Mouse (Mus musculus) ES-E14 (cell line): ENCODE results near the gene Hist1h4d. TPM values are rescaled to one million over a fixed set of nuclear protein-coding genes. Genes with fewer than 3 reads are reported as not detected.

Experiments
- DNase-seq: peaks from one replicate; pipeline ENCODE4 v3.0.0-alpha.2; 2013; ENCODE audit warnings: low read depth, low spot score
- H3K27ac ChIP-seq: 2 replicates; pipeline ENCODE4 v1.5.1; 2012; ENCODE audit warnings: low read depth, mild to moderate bottlenecking, low read length, moderate library complexity, mixed read lengths; ENCODE audit not compliant: poor library complexity, insufficient read depth, severe bottlenecking
- H3K36me3 ChIP-seq: 2 replicates; pipeline ENCODE4 v1.6.1; 2012; ENCODE audit warnings: mild to moderate bottlenecking, low read length, moderate library complexity, mixed read lengths; ENCODE audit not compliant: control insufficient read depth, poor library complexity, insufficient read depth, severe bottlenecking
- H3K4me1 ChIP-seq, 2 experiments: fragments of 150-350 bp in 1 of 2; sonication (generic) in 1 of 2; 2 replicates each; pipeline ENCODE4 v1.6.1; 2012; ENCODE audit warnings: low read length in 2 of 2, mild to moderate bottlenecking in 1 of 2, mixed read lengths in 1 of 2; ENCODE audit not compliant: control insufficient read depth in 2 of 2, insufficient read depth in 2 of 2, poor library complexity in 1 of 2
- H3K4me3 ChIP-seq, 2 experiments: fragments of 150-350 bp in 1 of 2; sonication (generic) in 1 of 2; 2 replicates each; pipeline ENCODE4 v1.5.1; 2012; ENCODE audit warnings: low read length in 2 of 2, low read depth in 1 of 2, mild to moderate bottlenecking in 1 of 2, mixed read lengths in 1 of 2; ENCODE audit not compliant: insufficient read depth in 1 of 2, poor library complexity in 1 of 2, severe bottlenecking in 1 of 2
- H3K9ac ChIP-seq: 2 replicates; pipeline ENCODE4 v1.6.1; 2012; ENCODE audit warnings: low read depth, mild to moderate bottlenecking, low read length, mixed read lengths; ENCODE audit not compliant: poor library complexity, insufficient read depth, severe bottlenecking
- H3K9me3 ChIP-seq: fragments of 150-350 bp; sonication (generic); 2 replicates; pipeline ENCODE4 v1.6.1; 2012; ENCODE audit warnings: low read depth, mild to moderate bottlenecking, low read length; ENCODE audit not compliant: control insufficient read depth, insufficient read depth
- CHD2 ChIP-seq: IDR thresholded peaks from 2 replicates; pipeline ENCODE4 v1.6.1; 2014; ENCODE audit warnings: mild to moderate bottlenecking, low read depth, low read length, inconsistent platforms
- HCFC1 ChIP-seq: IDR thresholded peaks from 2 replicates; pipeline ENCODE4 v1.6.1; 2012; ENCODE audit warnings: low read length, inconsistent platforms, borderline replicate concordance; ENCODE audit not compliant: insufficient read depth
- MAFK ChIP-seq: IDR thresholded peaks from 2 replicates; pipeline ENCODE4 v1.6.1; 2014; ENCODE audit warnings: mild to moderate bottlenecking, low read depth, low read length, inconsistent platforms; ENCODE audit not compliant: insufficient read depth
- ZC3H11A ChIP-seq: IDR thresholded peaks from 2 replicates; pipeline ENCODE4 v1.6.1; 2012; ENCODE audit warnings: low read depth, mild to moderate bottlenecking, inconsistent platforms, low read length, borderline replicate concordance
- ZNF384 ChIP-seq: IDR thresholded peaks from 2 replicates; pipeline ENCODE4 v1.6.1; 2012; ENCODE audit warnings: low read depth, low read length, inconsistent platforms
- in situ Hi-C, 2 experiments: fragments of 600-800 bp; cut with MboI; formaldehyde crosslinking; loops; one replicate each; pipeline ENCODE4 v1.15.1; 2025; ENCODE audit warnings: low sequenced_read_pairs in 2 of 2, inconsistent platforms in 1 of 2; ENCODE audit not compliant: unreplicated experiment in 2 of 2
- total RNA-seq: library from RNA; depleted of rRNA; stranded (reverse); fragments of 300-350 nt; gene quantifications from 2 replicates; pipeline ENCODE4 v1.2.3, GENCODE M21; 2012

Gene Hist1h4d
- total RNA-seq, 1 experiment: 869 TPM

- peaks cover 7 to 10% of the 10 kb centered on the region in 2 experiments for H3K4me1 ChIP-seq
- no peak for DNase-seq
- H3K9me3 ChIP-seq: no peaks in the 10 kb centered on the region
- H3K36me3 ChIP-seq: no peaks in the 10 kb centered on the region
- H3K9ac ChIP-seq: no peak overlapping the region
- in situ Hi-C loops: no loop called here
- TF ChIP-seq MAFK (no peak), ZNF384 (no peak), CHD2 (no peak), ZC3H11A (peak; percentile 27; the same call in 1 of the 2 replicates)
- no peak overlapping the region for H3K4me3 ChIP-seq
- no peak overlapping the region for H3K27ac ChIP-seq
Observed at GRCm38 (mm10) chr13:23597957-23598356, 16.6 kb downstream of the Hist1h4d start.

- Histone ChIP-seq H3K4me3 (no peak overlapping the region), H3K27ac (no peak overlapping the region), H3K4me1 (no peaks in the 10 kb centered on the region), H3K9me3 (no peaks in the 10 kb centered on the region), H3K36me3 (no peaks in the 10 kb centered on the region), H3K9ac (no peak overlapping the region)
- no peak for DNase-seq
- no peak for TF ChIP-seq HCFC1
- no peak for TF ChIP-seq ZC3H11A
- no peak for TF ChIP-seq MAFK
- TF ChIP-seq ZNF384: no peak
- TF ChIP-seq CHD2: no peak
- in situ Hi-C loops: loop anchor here in 1 of 2 experiments (10.0 kb wide), 1 partner anchor 188 kb away; no protein-coding TSS in a partner anchor
Observed at GRCm38 (mm10) chr13:23603182-23603699, 21.8 kb downstream of the Hist1h4d start.

- Histone ChIP-seq H3K9ac (no peak overlapping the region), H3K36me3 (no peaks in the 10 kb centered on the region), H3K9me3 (no peaks in the 10 kb centered on the region), H3K4me1 (no peaks in the 10 kb centered on the region), H3K27ac (no peak overlapping the region), H3K4me3 (no peak overlapping the region)
- TF ChIP-seq CHD2: no peak
- no peak for TF ChIP-seq HCFC1
- no peak for TF ChIP-seq MAFK
- no peak for TF ChIP-seq ZNF384
- TF ChIP-seq ZC3H11A: no peak
- DNase-seq: no peak
- in situ Hi-C loops: loop anchor here in 1 of 2 experiments (10.0 kb wide), 1 partner anchor 190 kb away; no protein-coding TSS in a partner anchor
Observed at GRCm38 (mm10) chr13:23604452-23604851, 23.1 kb downstream of the Hist1h4d start.

GRCm38 (mm10) chr13:23605052-23605451, 23.7 kb downstream of the Hist1h4d start:
- Histone ChIP-seq H3K27ac (no peak overlapping the region), H3K9ac (no peak overlapping the region), H3K9me3 (no peaks in the 10 kb centered on the region), H3K4me3 (no peak overlapping the region), H3K36me3 (no peaks in the 10 kb centered on the region), H3K4me1 (no peaks in the 10 kb centered on the region)
- no peak for TF ChIP-seq ZC3H11A
- no peak for TF ChIP-seq ZNF384
- no peak for TF ChIP-seq MAFK
- no peak for TF ChIP-seq CHD2
- no peak for TF ChIP-seq HCFC1
- in situ Hi-C loops: loop anchor here in 1 of 2 experiments (10.0 kb wide), 1 partner anchor 190 kb away; no protein-coding TSS in a partner anchor
- DNase-seq: no peak

- in situ Hi-C loops: loop anchor here in 1 of 2 experiments (10.0 kb wide), 1 partner anchor 194 kb away; no protein-coding TSS in a partner anchor
- Histone ChIP-seq H3K9ac (no peak overlapping the region), H3K4me3 (no peak overlapping the region), H3K4me1 (no peaks in the 10 kb centered on the region), H3K9me3 (no peaks in the 10 kb centered on the region), H3K27ac (no peak overlapping the region), H3K36me3 (no peaks in the 10 kb centered on the region)
- TF ChIP-seq ZC3H11A: no peak
- TF ChIP-seq HCFC1: no peak
- TF ChIP-seq MAFK: no peak
- no peak for TF ChIP-seq ZNF384
- TF ChIP-seq CHD2: no peak
- no peak for DNase-seq
Observed at GRCm38 (mm10) chr13:23609209-23609608, 27.8 kb downstream of the Hist1h4d start.
